Mouse (Mus musculus) common myeloid progenitor, adult 5-6 weeks (primary cell): ENCODE data around the gene Lage3. TPM values are rescaled to one million over a fixed set of nuclear protein-coding genes. Genes with fewer than 3 reads are reported as not detected.
"Not testable (repeated sequence)": the region's sequence is repeated elsewhere in the genome, so short reads cannot be mapped to it uniquely, and the experiment has no call there.

Source experiments
- ATAC-seq: replicated peaks from 2 replicates; pipeline ENCODE4 v1.8.0; 2016; ENCODE audit warnings: low read depth, mild to moderate bottlenecking, moderate TSS enrichment, inconsistent platforms; ENCODE audit not compliant: poor library complexity, severe bottlenecking
- total RNA-seq: library from RNA; stranded (forward); fragments of 200-1000, 187-1606 nt; gene quantifications from 2 replicates; pipeline ENCODE4 v1.2.3, GENCODE M21; 2017

Gene Lage3
- 22.4 and 30.6 TPM in 2 replicates for total RNA-seq

DNA sequence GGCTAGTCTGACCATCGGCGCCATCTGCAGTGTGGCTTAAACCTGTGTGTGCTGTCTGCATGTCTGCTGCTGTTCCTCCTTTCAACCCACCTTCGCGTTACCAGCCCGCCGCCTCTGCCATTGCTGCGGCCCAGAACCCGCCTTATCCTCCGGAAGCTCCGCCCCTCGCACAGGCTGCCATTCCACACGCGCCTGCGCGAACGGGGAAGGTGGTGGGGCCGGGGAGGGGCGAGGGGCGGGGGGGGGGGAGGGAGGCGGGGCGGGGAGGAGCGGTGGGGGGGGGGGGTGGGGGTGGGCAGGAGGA, at the start of gene Lage3:
Gene Lage3, minus strand, starts transcription at position 152 of the 304 bp plus-strand sequence.
- ATAC-seq = peak; percentile 98

DNA sequence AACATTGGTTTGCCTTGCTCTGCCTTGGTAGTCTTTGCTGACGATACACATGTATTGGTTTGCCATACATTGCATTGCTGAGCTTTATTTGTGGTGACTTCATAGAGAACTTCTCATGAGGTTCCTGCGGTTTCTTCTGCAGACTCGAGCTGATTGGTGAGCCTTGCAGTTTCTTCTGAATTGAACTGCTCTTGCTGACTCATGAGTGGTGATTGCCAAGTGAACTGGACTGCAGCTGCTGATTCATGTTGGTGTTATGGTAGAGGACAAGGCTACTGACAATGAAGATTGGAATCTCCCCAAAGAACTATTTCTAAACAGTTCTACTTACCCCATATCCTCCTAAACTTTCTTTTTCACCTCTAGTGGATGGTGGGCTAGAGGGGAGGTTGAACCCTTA, 46.7 kb upstream of the Lage3 start:
- ATAC-seq = no peak

DNA sequence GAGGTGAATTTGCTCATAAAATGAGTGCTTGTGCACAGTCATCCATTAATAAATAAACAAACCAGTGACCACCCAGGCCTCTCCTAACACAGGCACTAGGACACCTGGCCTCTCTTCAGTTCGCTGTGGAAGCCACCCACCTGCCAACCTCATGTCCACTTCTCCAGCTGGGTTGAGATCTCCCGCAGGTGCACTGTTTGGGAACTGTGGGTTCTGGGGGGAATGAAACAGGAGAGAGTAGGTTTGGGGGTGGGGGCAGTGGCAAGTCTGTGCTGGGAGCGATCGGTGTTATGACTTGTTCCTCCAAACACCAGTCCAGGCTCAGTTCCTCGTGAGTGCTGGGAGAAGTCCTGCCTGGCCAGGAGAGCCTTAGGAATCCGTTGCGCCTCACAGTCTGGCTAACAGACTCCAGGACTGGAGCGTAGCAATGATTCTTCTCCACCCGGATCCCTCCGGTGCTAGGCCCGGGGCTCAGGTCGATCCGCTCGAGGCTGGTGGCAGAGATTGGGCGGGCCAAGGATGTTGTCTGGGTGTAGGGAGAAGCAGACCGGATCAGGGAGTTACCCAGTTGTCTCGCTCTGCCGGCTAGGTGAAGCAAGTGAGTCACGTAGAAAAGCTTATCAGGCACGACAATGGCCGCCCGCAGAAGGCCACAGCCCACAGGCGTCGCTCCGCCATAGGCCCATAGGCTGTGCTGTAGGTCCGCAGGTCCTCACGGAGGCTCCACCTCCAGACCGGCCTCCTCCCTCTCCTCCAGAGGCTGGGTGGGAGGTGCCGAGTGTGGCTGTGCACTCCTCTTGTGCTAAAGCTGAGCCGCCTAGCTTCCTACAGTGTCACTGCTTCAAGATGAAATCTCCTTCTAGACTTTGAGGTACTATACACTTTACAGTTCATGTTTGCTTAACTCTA, 39.4 kb upstream of the Lage3 start, which contains the start of the genes Fam3a and Ikbkg:
Gene Fam3a, minus strand, starts transcription at position 738 of the 909 bp plus-strand sequence.
Gene Ikbkg, plus strand, starts transcription at position 756 of the 909 bp plus-strand sequence.
- ATAC-seq = peak; percentile 100

DNA sequence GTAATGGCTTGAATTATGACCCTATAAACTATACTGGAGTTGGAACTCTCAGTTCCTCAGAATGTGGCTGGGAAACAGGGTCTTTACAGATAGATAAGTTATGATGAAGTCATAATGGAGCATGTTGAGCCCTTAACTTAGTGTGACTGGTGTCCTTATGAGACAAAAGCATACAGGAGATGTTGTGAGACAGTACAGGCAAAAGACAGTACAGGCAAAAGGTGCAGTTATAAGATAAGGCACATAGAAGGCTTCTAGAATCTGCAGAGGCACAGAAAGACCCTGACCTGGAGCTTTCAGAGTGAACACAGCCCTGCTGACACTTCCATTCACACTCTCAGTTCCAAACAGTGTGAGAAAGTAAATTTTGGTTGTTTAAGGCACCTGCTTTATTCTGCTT, 34.7 kb upstream of the Lage3 start:
- no peak for ATAC-seq

DNA sequence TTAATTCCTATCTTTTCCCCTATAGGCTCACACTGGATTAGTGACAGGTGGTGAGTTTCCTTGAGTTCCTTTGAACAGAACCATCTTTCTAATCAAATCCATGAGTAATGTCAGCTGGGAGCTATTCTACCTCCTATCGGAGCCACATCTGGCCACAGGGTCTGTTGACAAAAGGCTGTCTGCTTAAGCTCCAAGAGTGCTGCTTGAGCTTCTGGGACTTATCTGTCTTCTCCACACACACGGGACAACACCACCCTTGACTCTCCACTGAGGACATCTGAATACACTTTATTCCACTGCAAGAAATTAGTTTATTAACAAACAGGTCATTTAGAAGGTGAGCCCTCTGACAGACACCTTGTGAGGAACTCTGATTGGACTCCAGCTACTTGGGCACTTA, 31.0 kb upstream of the Lage3 start:
- no peak for ATAC-seq

DNA sequence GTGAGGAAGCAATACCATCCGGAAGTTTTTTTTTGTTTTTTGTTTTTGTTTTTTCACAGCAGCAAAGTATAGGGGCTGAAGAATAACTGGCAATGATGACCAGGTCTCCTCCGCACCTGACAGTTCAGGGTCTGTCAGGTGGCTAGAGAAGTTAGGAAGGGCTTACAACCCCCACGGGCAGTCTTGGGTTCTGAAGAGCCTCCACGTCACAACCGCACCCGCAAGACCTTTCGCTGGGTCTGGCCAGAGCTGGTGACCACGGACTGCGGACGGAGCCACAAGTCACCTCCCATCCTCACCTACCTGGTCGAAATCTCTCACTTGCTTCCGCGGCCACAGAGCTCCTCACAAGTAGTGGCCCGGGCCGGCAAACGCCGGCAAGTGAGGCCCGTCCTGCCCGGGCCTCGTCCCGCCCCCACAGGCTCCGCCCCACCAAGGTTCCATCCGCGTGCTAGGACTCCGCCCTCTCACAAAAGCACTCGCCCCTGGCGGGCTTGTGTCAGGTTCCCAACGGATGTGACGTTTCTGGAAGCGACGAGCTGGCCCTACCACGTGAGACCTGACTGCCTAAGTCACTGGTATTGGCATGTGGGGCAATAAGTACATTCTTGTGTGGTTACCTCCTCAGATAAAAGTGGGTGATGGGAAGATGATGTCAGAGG, 19.6 kb upstream of the Lage3 start, which contains the start of the genes Ubl4a and Slc10a3:
Gene Ubl4a, minus strand, starts transcription at position 331 of the 662 bp plus-strand sequence.
Gene Slc10a3, minus strand, starts transcription at position 462 of the 662 bp plus-strand sequence.
- peak; percentile 91 for ATAC-seq

DNA sequence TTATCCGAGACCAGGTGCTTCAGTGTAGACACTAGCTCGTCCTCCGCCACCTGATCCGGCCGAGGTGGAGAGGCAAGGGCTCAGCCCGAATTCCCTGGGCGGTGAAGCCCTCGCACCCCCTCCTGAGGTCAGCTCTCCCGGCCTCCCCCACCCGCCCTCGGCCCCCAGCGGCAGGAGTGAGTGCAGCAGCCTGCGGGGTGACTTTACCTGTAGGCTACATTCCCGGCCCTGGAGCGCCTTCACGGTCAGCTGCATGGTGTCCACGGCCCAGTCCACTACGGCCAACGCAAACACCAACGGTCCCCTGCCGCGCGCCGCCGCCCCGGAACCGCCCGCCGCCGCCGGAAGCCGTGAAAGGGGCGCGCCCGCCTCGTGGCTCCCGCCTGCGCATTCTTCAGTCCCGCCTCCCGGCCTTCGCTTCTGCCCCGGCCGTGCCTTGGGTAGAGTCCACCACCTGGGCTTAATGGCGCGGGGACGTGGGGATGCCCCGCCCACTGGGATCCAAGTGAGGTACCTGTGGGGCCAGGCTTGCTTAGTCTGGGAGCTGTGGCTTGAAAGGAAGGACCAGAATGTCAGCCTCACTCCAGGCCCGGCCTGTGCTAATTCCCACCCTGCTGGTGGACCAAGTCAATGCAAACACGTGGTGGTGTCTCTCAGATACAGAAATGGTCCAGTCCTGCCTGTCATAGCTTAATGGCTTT, 14.9 kb upstream of the Lage3 start:
- peak; percentile 66 for ATAC-seq

DNA sequence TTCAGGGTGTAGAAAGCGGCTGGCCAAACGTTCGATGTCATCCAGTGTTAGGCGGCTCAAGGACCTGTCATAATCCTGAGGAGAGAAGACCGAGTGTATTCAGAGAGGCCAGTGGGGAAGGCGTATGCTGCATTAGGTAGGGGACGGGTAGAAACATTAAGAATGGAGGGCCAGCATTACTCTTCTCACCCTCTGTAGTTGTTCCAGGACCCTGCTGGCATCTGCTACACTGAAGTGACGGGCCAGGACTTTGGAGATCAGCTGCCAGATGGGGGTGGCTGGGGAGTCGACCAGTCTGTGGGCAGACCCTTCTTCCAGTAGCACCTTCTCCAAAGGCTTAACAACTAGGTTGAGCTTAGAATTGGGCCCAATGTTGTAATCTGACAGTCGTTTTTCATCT, 14.1 kb upstream of the Lage3 start:
- no peak for ATAC-seq

DNA sequence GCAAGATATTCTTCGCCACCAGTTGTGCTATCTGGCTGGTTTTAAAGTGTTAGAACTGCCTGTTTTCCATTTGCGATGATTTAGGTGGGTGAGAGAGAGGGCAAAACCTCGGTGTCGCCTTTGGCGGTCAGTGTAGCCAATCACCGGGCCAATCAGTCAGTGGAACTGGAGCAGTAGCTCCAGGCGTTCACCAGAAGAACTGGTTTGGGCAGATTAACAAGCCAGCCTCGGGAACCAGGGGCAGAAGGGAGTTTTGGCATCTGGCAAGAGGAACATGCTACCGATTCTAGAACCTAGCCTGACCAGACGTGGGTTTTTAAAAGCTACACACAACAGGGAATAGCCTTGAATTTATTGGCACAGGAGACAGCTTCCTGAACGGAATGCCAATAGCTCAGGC, 5.8 kb upstream of the Lage3 start:
- no peak for ATAC-seq

DNA sequence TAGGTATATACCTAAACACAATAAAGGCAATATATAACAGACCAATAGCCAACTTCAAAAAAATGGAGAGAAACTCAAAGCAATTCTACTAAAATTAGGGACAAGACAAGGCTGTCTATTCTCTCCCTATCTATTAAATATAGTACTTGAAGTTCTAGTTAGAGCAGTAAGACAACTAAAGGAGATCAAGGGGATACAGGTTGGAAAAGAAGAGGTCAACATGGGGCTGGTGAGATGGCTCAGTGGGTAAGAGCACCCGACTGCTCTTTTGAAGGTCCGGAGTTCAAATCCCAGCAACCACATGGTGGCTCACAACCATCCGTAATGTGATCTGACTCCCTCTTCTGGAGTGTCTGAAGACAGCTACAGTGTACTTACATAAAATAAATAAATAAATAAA, 3.7 kb upstream of the Lage3 start:
- not testable (repeated sequence) for ATAC-seq

DNA sequence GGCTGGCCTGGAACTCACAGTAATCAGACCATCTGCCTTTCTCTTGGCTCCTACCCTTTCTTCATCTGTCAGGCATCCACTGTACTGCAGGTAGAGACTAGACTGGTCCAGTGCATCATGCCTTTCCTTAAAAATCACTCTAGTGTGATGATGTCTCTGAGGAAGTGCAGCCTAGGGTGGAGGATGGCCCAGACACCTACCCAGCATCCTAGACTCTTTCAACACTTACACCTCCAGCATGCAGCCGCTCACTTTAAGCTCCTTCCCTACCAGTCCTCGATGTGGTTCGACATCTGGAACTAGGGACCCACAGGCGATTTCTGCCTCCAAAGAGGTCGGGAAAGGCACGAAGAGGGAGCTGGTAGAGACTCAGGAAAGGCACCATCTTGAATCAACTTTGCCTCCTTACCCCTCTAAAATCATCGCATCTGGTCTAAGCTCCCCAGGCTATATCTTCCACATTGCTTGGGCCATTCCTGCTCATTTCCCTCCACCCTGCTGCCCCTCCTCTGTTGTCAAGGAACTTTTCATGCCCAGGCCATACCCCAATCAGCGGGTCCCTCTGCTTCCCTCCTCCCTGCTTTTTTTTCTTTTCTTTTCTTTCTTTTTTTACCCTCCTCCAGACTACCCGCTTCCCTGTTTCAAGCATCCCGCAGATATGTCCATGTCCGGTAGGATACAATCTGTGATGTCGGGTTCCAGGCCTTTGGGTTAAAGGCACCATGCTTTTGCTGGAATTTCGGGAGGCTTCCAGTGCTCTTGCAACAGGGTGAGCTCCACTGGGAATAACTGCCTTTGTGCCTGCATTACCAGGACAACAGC, 562 bp downstream of the Lage3 start:
- ATAC-seq = peak; percentile 18; the same call in 1 of the 2 replicates

DNA sequence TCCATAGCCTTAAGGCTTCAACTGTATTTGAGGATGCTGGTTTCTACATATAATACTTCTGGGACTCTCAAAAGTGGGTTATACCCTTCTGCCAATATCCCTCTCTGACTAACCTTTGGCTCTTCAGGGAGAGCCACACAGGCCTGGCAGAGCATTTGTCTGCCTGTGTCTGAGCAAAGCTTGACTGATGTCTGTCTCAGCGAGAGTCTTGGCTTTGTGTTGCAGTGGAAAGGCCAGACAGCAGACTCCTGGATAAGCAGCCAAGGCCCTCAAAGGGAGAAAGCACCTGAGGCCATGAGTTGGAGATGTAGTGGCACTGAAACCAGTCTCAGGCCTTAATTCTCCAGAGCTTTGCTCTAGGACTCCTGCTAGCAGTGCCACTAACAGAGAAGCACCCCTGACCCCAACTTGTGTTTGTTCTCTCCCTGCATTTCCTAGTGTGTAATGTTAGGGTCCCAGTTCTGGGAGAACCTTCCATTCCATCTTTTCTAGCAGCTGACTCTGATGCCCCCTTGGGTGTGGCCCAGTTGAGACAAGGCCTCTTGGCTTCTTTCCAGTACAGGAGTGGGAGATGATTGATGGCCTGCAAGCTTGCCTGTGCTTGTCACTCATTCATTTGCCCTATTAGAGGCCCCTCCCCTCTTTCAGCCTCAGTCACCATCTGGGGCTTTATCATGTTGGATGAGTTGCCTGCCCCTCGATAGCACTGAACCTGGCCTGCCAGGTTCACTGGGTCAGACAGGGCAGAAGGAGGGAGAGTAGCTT, 23.1 kb downstream of the Lage3 start:
- ATAC-seq = no peak

DNA sequence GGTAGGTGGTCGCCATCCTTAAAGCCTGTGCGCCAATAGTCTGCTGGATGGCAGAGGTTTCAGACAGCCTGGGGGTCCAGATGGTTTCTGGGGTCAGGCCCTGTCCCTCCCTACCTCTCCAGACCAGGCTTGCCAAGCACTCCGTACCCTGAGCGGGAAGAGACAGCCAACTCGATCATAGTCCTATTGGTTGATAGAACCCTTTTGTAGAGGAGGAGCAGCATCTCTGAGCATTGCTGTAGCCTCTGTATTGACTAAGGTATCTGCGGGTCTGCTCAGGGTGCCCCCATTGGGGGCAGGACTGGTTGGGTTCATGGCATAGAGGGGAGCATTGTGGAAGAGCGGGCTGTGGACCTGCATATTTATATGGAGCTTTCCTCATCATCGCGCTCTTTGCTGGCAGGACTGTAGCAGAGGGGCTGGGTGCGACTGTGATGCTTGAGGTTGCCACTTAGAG, 24.2 kb downstream of the Lage3 start:
- no peak for ATAC-seq

DNA sequence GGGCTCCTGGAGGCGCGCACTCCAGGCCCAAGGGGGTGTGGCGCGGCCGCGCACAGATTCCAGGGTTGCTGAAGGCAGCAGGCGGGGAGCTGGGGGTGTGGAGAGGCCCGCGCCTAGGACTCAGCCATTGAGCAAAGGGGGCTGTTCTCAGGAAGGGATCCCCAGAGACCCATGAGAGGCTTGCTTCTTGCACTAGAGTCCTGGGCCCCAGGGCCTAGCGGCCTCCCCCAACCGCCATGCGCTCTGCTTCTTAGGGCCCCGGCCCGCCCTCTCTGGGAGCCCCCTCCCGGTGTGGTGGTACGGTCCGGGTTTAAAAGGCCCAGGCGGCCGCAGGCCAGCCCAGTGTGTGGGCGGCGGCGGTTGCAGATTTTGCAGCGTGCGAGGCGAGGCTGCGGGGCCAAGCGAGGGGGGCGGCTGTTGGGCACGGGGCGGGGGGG, 24.7 kb downstream of the Lage3 start, which contains the start of gene Plxna3:
Gene Plxna3, plus strand, starts transcription at position 342 of the 437 bp plus-strand sequence.
- peak; percentile 97 for ATAC-seq

DNA sequence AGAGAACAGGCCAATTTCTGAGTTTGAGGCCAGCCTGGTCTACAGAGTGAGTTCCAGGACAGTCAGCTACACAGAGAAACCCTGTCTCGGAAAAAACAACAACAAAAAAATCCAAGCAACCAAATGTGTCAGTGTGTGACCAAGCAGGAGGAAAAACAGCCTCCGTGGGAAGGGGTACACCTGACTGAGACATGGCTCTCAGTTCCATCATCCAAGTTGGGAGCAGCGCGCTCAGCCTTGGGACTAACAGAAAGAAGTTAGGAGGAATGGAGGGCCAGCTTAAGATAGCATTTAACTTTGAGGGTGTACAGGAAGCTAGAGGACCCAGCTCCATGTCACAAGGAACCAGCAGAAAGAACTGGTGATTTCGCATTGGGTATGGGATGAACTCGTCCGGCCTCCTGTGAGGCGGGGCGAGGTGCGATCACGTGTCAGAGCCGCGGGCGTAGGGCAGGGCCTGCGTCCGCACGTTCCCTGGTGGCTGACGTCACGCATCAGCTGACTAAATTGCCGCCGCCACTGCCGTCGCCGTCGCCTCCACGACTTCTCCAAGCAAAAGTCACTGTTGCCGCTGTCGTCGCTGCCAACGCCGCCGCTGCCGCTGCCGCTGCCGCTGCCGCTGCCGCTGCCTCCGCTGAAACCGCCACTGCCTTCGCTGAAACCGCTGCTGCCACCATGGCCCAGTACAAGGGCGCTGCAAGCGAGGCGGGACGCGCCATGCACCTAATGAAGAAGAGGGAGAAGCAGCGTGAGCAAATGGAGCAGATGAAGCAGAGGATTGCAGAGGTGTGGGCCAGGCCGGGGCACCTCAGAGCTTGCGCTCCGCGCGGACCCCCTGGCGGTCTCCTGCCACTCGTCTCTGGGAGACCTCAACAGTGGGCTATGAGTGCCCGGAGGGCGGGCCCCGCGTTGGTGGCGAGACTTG, 40.6 kb downstream of the Lage3 start, which contains the start of gene Fam50a:
Gene Fam50a, plus strand, starts transcription at position 494 of the 925 bp plus-strand sequence.
- ATAC-seq = peak; percentile 99

DNA sequence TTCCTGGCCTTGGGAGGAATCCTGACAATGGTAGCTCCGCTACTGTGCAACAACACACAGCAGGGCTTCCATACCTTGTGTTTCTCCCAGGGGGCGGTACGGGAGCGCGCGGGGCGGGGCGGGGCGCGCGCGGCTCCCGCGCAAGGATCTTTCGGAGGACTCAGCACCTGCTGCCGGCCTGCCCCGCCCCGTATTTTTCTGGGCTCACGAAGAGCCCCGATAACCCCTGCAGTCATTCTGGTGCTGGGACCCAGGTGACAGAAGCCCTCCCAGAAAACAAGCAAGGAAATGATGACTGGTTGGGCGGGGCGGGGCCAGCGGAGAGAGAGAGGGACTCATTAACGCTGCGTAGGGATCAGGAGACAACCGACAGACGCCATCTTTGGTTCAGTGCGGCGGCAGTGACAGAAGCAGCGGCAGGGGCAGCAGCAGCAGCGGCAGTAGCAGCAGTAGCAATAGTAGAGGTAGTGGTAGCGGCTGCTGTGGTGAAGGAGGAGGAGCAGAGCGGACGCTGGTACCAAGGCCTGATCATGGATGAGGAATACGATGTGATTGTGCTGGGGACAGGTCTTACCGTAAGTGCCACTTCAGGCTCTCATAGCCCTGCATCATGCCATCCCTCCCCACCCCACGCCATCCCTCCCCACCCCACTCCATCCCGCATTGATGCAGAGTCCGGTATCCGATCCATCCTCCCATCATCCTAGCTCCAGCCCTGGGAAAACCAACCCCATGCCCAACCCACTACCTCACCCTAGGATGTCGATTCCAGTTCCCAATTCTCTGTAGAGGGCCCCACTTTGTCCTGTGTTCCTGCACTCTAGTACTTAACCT, 48.3 kb downstream of the Lage3 start, which contains the start of gene Gdi1:
Gene Gdi1, plus strand, starts transcription at position 132 of the 834 bp plus-strand sequence.
- ATAC-seq = peak; percentile 97
